Mouse (Mus musculus) CH12.LX (cell line): ENCODE results near the gene Ttc38. TPM values are rescaled to one million over a fixed set of nuclear protein-coding genes. Genes with fewer than 3 reads are reported as not detected.
A peak's percentile ranks its signal among the peaks of the same experiment; 100 is the strongest.

Experiments used
- DNase-seq: peaks from one replicate; pipeline ENCODE4 v3.0.0-alpha.2; 2013; ENCODE audit errors: extremely low read depth
- H3K27ac ChIP-seq: 2 replicates; pipeline ENCODE4 v1.5.1; 2012; ENCODE audit warnings: low read depth, mild to moderate bottlenecking, control low read depth, moderate library complexity; ENCODE audit not compliant: insufficient read depth
- H3K27me3 ChIP-seq: replicated peaks from 2 replicates; pipeline ENCODE3; 2012; ENCODE audit warnings: inconsistent platforms
- H3K36me3 ChIP-seq, 2 experiments: replicated peaks in 1 of 2; 2 replicates each; pipeline versions ENCODE3 to v1.6.1; 2012; ENCODE audit warnings: inconsistent platforms in 1 of 2, low read length in 1 of 2, mild to moderate bottlenecking in 1 of 2, mixed read lengths in 1 of 2, moderate library complexity in 1 of 2; ENCODE audit not compliant: control insufficient read depth in 1 of 2, insufficient read depth in 1 of 2
- H3K4me1 ChIP-seq, 2 experiments: 2 replicates each; pipeline ENCODE4 v1.6.1; 2012; ENCODE audit warnings: inconsistent platforms in 1 of 2, moderate library complexity in 1 of 2; ENCODE audit not compliant: insufficient read depth in 2 of 2, control insufficient read depth in 1 of 2
- H3K4me2 ChIP-seq: 2 replicates; pipeline ENCODE4 v1.6.1; 2012; ENCODE audit warnings: low read depth, mild to moderate bottlenecking, control low read depth; ENCODE audit not compliant: poor library complexity, insufficient read depth, severe bottlenecking
- H3K4me3 ChIP-seq, 3 experiments: fragments of 150-350 bp in 1 of 3; sonication (generic) in 1 of 3; replicated peaks in 1 of 3; 2 replicates each; pipeline versions ENCODE3 to v1.5.1; 2011 to 2012; ENCODE audit warnings: low read depth in 2 of 3, low read length in 2 of 3, mild to moderate bottlenecking in 2 of 3, moderate library complexity in 2 of 3, control low read depth in 1 of 3, improper control_type of control experiment in 1 of 3, inconsistent platforms in 1 of 3, mixed read lengths in 1 of 3; ENCODE audit not compliant: poor library complexity in 1 of 3
- H3K79me2 ChIP-seq: replicated peaks from 2 replicates; pipeline ENCODE4 v1.6.1; 2012; ENCODE audit warnings: mild to moderate bottlenecking, moderate library complexity; ENCODE audit not compliant: control insufficient read depth, poor library complexity, insufficient read depth, severe bottlenecking; ENCODE audit errors: extremely low read depth
- H3K9ac ChIP-seq: 2 replicates; pipeline ENCODE4 v1.6.1; 2012; ENCODE audit warnings: low read depth, mild to moderate bottlenecking, control low read depth, moderate library complexity; ENCODE audit not compliant: insufficient read depth
- H3K9me3 ChIP-seq: replicated peaks from 2 replicates; pipeline ENCODE3; 2012; ENCODE audit warnings: low read length, inconsistent platforms, mixed read lengths
- BHLHE40 ChIP-seq: IDR thresholded peaks from 2 replicates; pipeline ENCODE4 v1.6.1; 2011; ENCODE audit warnings: mild to moderate bottlenecking, low read depth, low read length, improper control_type of control experiment
- CHD2 ChIP-seq: IDR thresholded peaks from 2 replicates; pipeline ENCODE4 v1.6.1; 2011; ENCODE audit warnings: low read length, improper control_type of control experiment
- CTCF ChIP-seq, 2 experiments: IDR thresholded peaks in 1 of 2; conservative IDR thresholded peaks in 1 of 2; 2 replicates each; pipeline ENCODE4 v1.5.1; 2011 to 2012; ENCODE audit warnings: low read depth in 2 of 2, low read length in 2 of 2, improper control_type of control experiment in 1 of 2, inconsistent platforms in 1 of 2, mild to moderate bottlenecking in 1 of 2, moderate library complexity in 1 of 2
- ELF1 ChIP-seq: IDR thresholded peaks from 2 replicates; pipeline ENCODE4 v1.6.1; 2014; ENCODE audit warnings: low read depth, mild to moderate bottlenecking, inconsistent platforms, low read length, improper control_type of control experiment
- EP300 ChIP-seq: IDR thresholded peaks from 2 replicates; pipeline ENCODE4 v1.6.1; 2011; ENCODE audit warnings: low read length, improper control_type of control experiment
- GABPA ChIP-seq: IDR thresholded peaks from 2 replicates; pipeline ENCODE4 v1.6.1; 2012; ENCODE audit warnings: low read depth, low read length, improper control_type of control experiment, inconsistent platforms; ENCODE audit not compliant: insufficient replicate concordance
- HCFC1 ChIP-seq: IDR thresholded peaks from 2 replicates; pipeline ENCODE4 v1.6.1; 2012; ENCODE audit warnings: low read depth, mild to moderate bottlenecking, inconsistent platforms, low read length, improper control_type of control experiment
- IRF4 ChIP-seq: IDR thresholded peaks from 2 replicates; pipeline ENCODE4 v1.6.1; 2014; ENCODE audit warnings: low read depth, mild to moderate bottlenecking, inconsistent platforms, low read length, improper control_type of control experiment
- JUN ChIP-seq: IDR thresholded peaks from 2 replicates; pipeline ENCODE4 v1.6.1; 2011; ENCODE audit warnings: low read depth, mild to moderate bottlenecking, low read length, improper control_type of control experiment, moderate library complexity; ENCODE audit not compliant: insufficient read depth
- KAT2A ChIP-seq: IDR thresholded peaks from 2 replicates; pipeline ENCODE4 v1.6.1; 2012; ENCODE audit warnings: low read length, improper control_type of control experiment, inconsistent platforms; ENCODE audit not compliant: insufficient replicate concordance
- MAX ChIP-seq: IDR thresholded peaks from 2 replicates; pipeline ENCODE4 v1.6.1; 2011; ENCODE audit warnings: low read length, improper control_type of control experiment
- MAZ ChIP-seq: IDR thresholded peaks from 2 replicates; pipeline ENCODE4 v1.6.1; 2012; ENCODE audit warnings: low read depth, mild to moderate bottlenecking, inconsistent platforms, low read length, improper control_type of control experiment, moderate library complexity
- MEF2A ChIP-seq: IDR thresholded peaks from 2 replicates; pipeline ENCODE4 v1.6.1; 2014; ENCODE audit warnings: low read depth, mild to moderate bottlenecking, inconsistent platforms, low read length, improper control_type of control experiment, borderline replicate concordance
- MXI1 ChIP-seq: IDR thresholded peaks from 2 replicates; pipeline ENCODE4 v1.6.1; 2011; ENCODE audit warnings: mild to moderate bottlenecking, low read depth, low read length, improper control_type of control experiment
- MYC ChIP-seq: IDR thresholded peaks from 2 replicates; pipeline ENCODE4 v1.6.1; 2011; ENCODE audit warnings: low read depth, mild to moderate bottlenecking, improper control_type of control experiment, low read length
- NELFE ChIP-seq: IDR thresholded peaks from 2 replicates; pipeline ENCODE4 v1.6.1; 2011; ENCODE audit warnings: low read depth, low read length, improper control_type of control experiment
- NRF1 ChIP-seq: IDR thresholded peaks from 2 replicates; pipeline ENCODE4 v1.6.1; 2014; ENCODE audit warnings: low read depth, mild to moderate bottlenecking, inconsistent platforms, low read length, improper control_type of control experiment, moderate library complexity
- PAX5 ChIP-seq: IDR thresholded peaks from 2 replicates; pipeline ENCODE4 v1.6.1; 2012; ENCODE audit warnings: low read length, inconsistent platforms, mixed read lengths
- POLR2A ChIP-seq: IDR thresholded peaks from 2 replicates; pipeline ENCODE4 v1.6.1; 2011; ENCODE audit warnings: low read depth, mild to moderate bottlenecking, improper control_type of control experiment, low read length
- POLR2AphosphoS2 ChIP-seq: IDR thresholded peaks from 2 replicates; pipeline ENCODE4 v1.6.1; 2011; ENCODE audit warnings: low read depth, low read length, improper control_type of control experiment
- RAD21 ChIP-seq: IDR thresholded peaks from 2 replicates; pipeline ENCODE4 v1.6.1; 2011; ENCODE audit warnings: low read depth, mild to moderate bottlenecking, low read length, improper control_type of control experiment, moderate library complexity
- RCOR1 ChIP-seq: conservative IDR thresholded peaks from 2 replicates; pipeline ENCODE4 v1.6.1; 2012; ENCODE audit warnings: low read depth, mild to moderate bottlenecking, inconsistent platforms, low read length, improper control_type of control experiment
- SIN3A ChIP-seq: IDR thresholded peaks from 2 replicates; pipeline ENCODE4 v1.6.1; 2012; ENCODE audit warnings: low read length, improper control_type of control experiment, inconsistent platforms
- SMC3 ChIP-seq: IDR thresholded peaks from 2 replicates; pipeline ENCODE4 v1.6.1; 2011; ENCODE audit warnings: low read depth, low read length, improper control_type of control experiment
- TBP ChIP-seq: conservative IDR thresholded peaks from 2 replicates; pipeline ENCODE4 v1.6.1; 2011; ENCODE audit warnings: low read depth, low read length, improper control_type of control experiment
- TCF12 ChIP-seq: IDR thresholded peaks from 2 replicates; pipeline ENCODE4 v1.6.1; 2014; ENCODE audit warnings: low read depth, mild to moderate bottlenecking, inconsistent platforms, low read length, improper control_type of control experiment
- UBTF ChIP-seq: IDR thresholded peaks from 2 replicates; pipeline ENCODE4 v1.6.1; 2012; ENCODE audit warnings: low read depth, mild to moderate bottlenecking, inconsistent platforms, low read length, improper control_type of control experiment, moderate library complexity
- USF2 ChIP-seq: conservative IDR thresholded peaks from 2 replicates; pipeline ENCODE4 v1.6.1; 2011; ENCODE audit warnings: low read depth, low read length, improper control_type of control experiment
- ZC3H11A ChIP-seq: IDR thresholded peaks from 2 replicates; pipeline ENCODE4 v1.6.1; 2012; ENCODE audit warnings: low read depth, mild to moderate bottlenecking, inconsistent platforms, low read length, improper control_type of control experiment
- ZKSCAN1 ChIP-seq: IDR thresholded peaks from 2 replicates; pipeline ENCODE4 v1.6.1; 2012; ENCODE audit warnings: low read depth, inconsistent platforms, low read length, improper control_type of control experiment, borderline replicate concordance
- ZMIZ1 ChIP-seq: IDR thresholded peaks from 2 replicates; pipeline ENCODE4 v1.6.1; 2012; ENCODE audit warnings: low read depth, mild to moderate bottlenecking, inconsistent platforms, low read length, improper control_type of control experiment
- ZNF384 ChIP-seq: IDR thresholded peaks from 2 replicates; pipeline ENCODE4 v1.6.1; 2012; ENCODE audit warnings: low read depth, low read length, improper control_type of control experiment, inconsistent platforms
- dilution Hi-C: fragments of 300-500 bp; cut with MboI; formaldehyde crosslinking; loops from 2 replicates; pipeline ENCODE4 v1.14.3; 2020; ENCODE audit warnings: low sequenced_read_pairs; ENCODE audit not compliant: extremely low pct_unique_long_range_greater_than_20kb, extremely low pct_ligation_motif_present
- in situ Hi-C: fragments of 300-500 bp; cut with MboI; formaldehyde crosslinking; loops from 3 replicates; pipeline ENCODE4 v1.14.3; 2019; ENCODE audit warnings: low sequenced_read_pairs, low pct_ligation_motif_present, low pct_unique_long_range_greater_than_20kb, mixed read lengths
- polyA plus RNA-seq: library from polyadenylated mRNA; unstranded; fragments of >175 nt; gene quantifications from 2 replicates; pipeline ENCODE4 v1.2.1, GENCODE M21; 2012; ENCODE audit warnings: low read depth; ENCODE audit not compliant: insufficient read length
- total RNA-seq, 2 experiments: library from RNA; depleted of rRNA; stranded (reverse); fragments of 300-350 nt in 1 of 2; fragments of >200 nt in 1 of 2; gene quantifications; 2 replicates each; pipeline ENCODE4 v1.2.3; 2012 to 2014

Gene Ttc38
- total and polyA plus RNA-seq, 3 experiments = 5.1 to 5.8 (median 5.1) TPM

GRCm38 (mm10) chr15:85877336-85877735 is 45.2 kb downstream of the Ttc38 start:
- H3K4me1 ChIP-seq = peaks cover 4 to 15% of the 10 kb centered on the region in 2 experiments
- peaks cover 44 to 63% of the 10 kb centered on the region in 2 experiments for H3K36me3 ChIP-seq
- in situ Hi-C loops (no loop called here), dilution Hi-C loops (no loop called here)
- H3K9me3 ChIP-seq = no peaks in the 10 kb centered on the region
- H3K27me3 ChIP-seq = no peaks in the 10 kb centered on the region
- H3K27ac ChIP-seq = no peak overlapping the region
- no peak overlapping the region for H3K4me2 ChIP-seq
- no peak overlapping the region for H3K9ac ChIP-seq
- TF ChIP-seq ZKSCAN1 (no peak), TBP (no peak), TCF12 (no peak), NRF1 (no peak), MYC (no peak), USF2 (no peak), GABPA (no peak), ZNF384 (no peak), POLR2AphosphoS2 (no peak), MXI1 (no peak), BHLHE40 (no peak), ZMIZ1 (no peak), SIN3A (no peak)
- no peak for DNase-seq
- no peaks in the 10 kb centered on the region for H3K79me2 ChIP-seq
- no peak overlapping the region for H3K4me3 ChIP-seq

- H3K9me3 ChIP-seq = no peaks in the 10 kb centered on the region
- dilution Hi-C loops (no loop called here), in situ Hi-C loops (no loop called here)
- peak within 1 kb of the TSS; percentile 16 for H3K27ac ChIP-seq
- no peaks in the 10 kb centered on the region for H3K79me2 ChIP-seq
- H3K36me3 ChIP-seq = peaks cover 39 to 65% of the 10 kb centered on the region in 2 experiments
- peak; percentile 88 for DNase-seq
- no peaks in the 10 kb centered on the region for H3K27me3 ChIP-seq
- H3K4me3 ChIP-seq = peak within 1 kb of the TSS; percentile 80 to 97 (median 86)
- peaks cover 4 to 15% of the 10 kb centered on the region in 2 experiments for H3K4me1 ChIP-seq
- H3K4me2 ChIP-seq = peak within 1 kb of the TSS; percentile 94
- H3K9ac ChIP-seq = peak within 1 kb of the TSS; percentile 57
- no peak for TF ChIP-seq EP300
- peak; percentile 64 for TF ChIP-seq ELF1
- no peak for TF ChIP-seq RCOR1
- TF ChIP-seq MAX = peak; percentile 74
- peak; percentile 92 for TF ChIP-seq MAZ
- TF ChIP-seq TCF12 = peak; percentile 73
- 0 out of 2 replicates have a peak, but pooled peaks have one; percentile 39 for TF ChIP-seq UBTF
- peak in 1 of 2 experiments; percentile 79; a peak in 2 of 4 replicates for TF ChIP-seq CTCF (conservative IDR thresholded peaks at IDR 0.05 in 1 of 2, IDR thresholded peaks at IDR 0.05 in 1 of 2; ENCODE audit: low read depth in 2 of 2, low read length in 2 of 2)
- TF ChIP-seq RAD21 = peak; percentile 53
- peak; percentile 75 for TF ChIP-seq MXI1
- peak; percentile 80 for TF ChIP-seq SIN3A
- no peak for TF ChIP-seq KAT2A
- peak; percentile 72 for TF ChIP-seq SMC3
- TF ChIP-seq NRF1 = peak; percentile 48; the same call in 1 of the 2 replicates
- TF ChIP-seq PAX5 = no peak
- no peak for TF ChIP-seq JUN
- TF ChIP-seq MEF2A = peak; percentile 73; the same call in 1 of the 2 replicates
- TF ChIP-seq ZC3H11A = no peak
- peak; percentile 76; the same call in 1 of the 2 replicates for TF ChIP-seq MYC
- TF ChIP-seq IRF4 = peak; percentile 54; the same call in 1 of the 2 replicates
- TF ChIP-seq HCFC1 = peak; percentile 83
- no peak for TF ChIP-seq USF2
- TF ChIP-seq CHD2 = peak; percentile 21; the same call in 1 of the 2 replicates
- TF ChIP-seq NELFE = peak; percentile 84; the same call in 1 of the 2 replicates
- no peak for TF ChIP-seq ZMIZ1
- peak; percentile 93 for TF ChIP-seq POLR2A
Observed at GRCm38 (mm10) chr15:85878848-85879497, 46.9 kb downstream of the Ttc38 start, which contains the start of gene Trmu. TSS of gene Trmu (plus strand) at chr15:85879312.
